Mouse (Mus musculus) thymus, postnatal 36 days (tissue): ENCODE results near the gene Zfp13.
"Not testable (repeated sequence)": the region's sequence is repeated elsewhere in the genome, so short reads cannot be mapped to it uniquely, and the experiment has no call there.

Experiments used
- DNase-seq, 2 experiments: peaks; one replicate each; pipeline ENCODE4 v3.0.0; 2022; ENCODE audit warnings: mixed read lengths in 2 of 2

Gene Zfp13

GRCm38 (mm10) chr17:23550188-23550791 is 49.0 kb downstream of the Zfp13 start:
- DNase-seq: peak; percentile 83 to 87

GRCm38 (mm10) chr17:23549441-23549840 is 49.8 kb downstream of the Zfp13 start:
- no peak for DNase-seq

- DNase-seq: peak; percentile 81 to 83
These were observed 50.7 kb downstream of the Zfp13 start for GRCm38 (mm10) chr17:23548615-23549014.

- no peak for DNase-seq
These were observed 51.4 kb downstream of the Zfp13 start for GRCm38 (mm10) chr17:23547681-23548443.

- DNase-seq: peak; percentile 77 to 81
These were observed 52.4 kb downstream of the Zfp13 start for GRCm38 (mm10) chr17:23546702-23547505.

GRCm38 (mm10) chr17:23546333-23546701 is 53.0 kb downstream of the Zfp13 start:
- DNase-seq: peak; percentile 75 to 78

- DNase-seq: no peak
These were observed 53.4 kb downstream of the Zfp13 start for GRCm38 (mm10) chr17:23545841-23546240.

- DNase-seq: no peak
These were observed 54.5 kb downstream of the Zfp13 start for GRCm38 (mm10) chr17:23544766-23545165.

GRCm38 (mm10) chr17:23543983-23544382 is 55.3 kb downstream of the Zfp13 start:
- no peak for DNase-seq

GRCm38 (mm10) chr17:23543325-23543724 is 56.0 kb downstream of the Zfp13 start:
- no peak for DNase-seq

GRCm38 (mm10) chr17:23542835-23543234 is 56.5 kb downstream of the Zfp13 start:
- no peak for DNase-seq

- DNase-seq: no peak
These were observed 57.1 kb downstream of the Zfp13 start for GRCm38 (mm10) chr17:23542004-23542720.

- DNase-seq: no peak
These were observed 58.4 kb downstream of the Zfp13 start for GRCm38 (mm10) chr17:23540605-23541475.

- DNase-seq: no peak
These were observed 59.2 kb downstream of the Zfp13 start for GRCm38 (mm10) chr17:23540106-23540505.

- DNase-seq: no peak
These were observed 59.7 kb downstream of the Zfp13 start for GRCm38 (mm10) chr17:23539608-23540007.

GRCm38 (mm10) chr17:23538299-23539015 is 60.8 kb downstream of the Zfp13 start:
- no peak for DNase-seq

- DNase-seq: no peak
These were observed 61.6 kb downstream of the Zfp13 start for GRCm38 (mm10) chr17:23537554-23538255.

- DNase-seq: not testable (repeated sequence)
These were observed 64.1 kb downstream of the Zfp13 start for GRCm38 (mm10) chr17:23535046-23535788.

GRCm38 (mm10) chr17:23533591-23534490 is 65.4 kb downstream of the Zfp13 start:
- not testable (repeated sequence) for DNase-seq
